Mouse (Mus musculus): ENCODE measurements around the gene Rassf4. TPM values are rescaled to one million over a fixed set of nuclear protein-coding genes. Genes with fewer than 3 reads are reported as not detected.

Rassf4 gene
- total RNA-seq (2021): 2.2 and 4.8 TPM in 2 replicates
- long read RNA-seq, partial matches to known transcripts: 1 of 2 reads
- long read RNA-seq, other reads (novel, unspliced or antisense): 0 of 2 reads

DNA sequence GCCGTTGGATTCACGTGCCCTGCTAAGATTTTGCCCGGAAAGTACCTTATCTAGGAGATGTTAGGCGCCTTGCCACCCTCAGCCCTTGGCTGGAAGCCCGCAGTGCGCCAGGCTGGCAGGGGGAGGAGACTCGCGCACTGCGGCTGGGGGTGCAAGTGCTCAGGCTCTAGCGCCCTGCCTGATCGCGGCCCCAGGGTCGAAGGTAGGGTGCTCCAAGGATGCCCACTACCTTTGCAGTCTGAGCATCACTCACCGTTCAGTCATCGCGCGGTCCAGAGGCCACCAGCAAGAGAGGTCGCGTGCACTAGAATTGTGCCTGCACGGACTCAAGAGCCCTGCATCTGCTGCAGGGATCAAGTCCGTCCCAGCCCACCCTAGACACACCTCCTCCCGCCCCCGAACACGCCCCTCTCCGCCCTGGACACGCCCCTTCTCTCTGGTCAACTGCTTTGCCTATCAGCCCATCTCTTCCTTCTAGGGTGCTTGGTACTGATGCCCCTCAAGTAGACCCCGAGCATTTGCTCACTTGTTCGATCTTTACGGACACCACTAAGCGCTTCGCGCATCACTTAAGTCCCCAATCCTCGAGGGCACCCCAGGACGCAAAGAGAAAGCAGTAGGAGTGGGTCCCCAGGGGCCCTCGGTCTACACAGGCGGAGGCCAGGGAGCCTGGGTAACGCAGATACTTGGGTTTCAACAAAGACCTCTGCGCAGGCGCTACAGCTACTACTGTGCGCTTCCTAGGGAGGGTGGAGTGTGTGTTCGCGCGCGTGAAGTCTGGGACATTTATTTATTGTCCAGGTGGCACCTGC, at the start of gene Rassf4:
Rassf4 (minus strand) TSS at position 482 of the 812 bp plus-strand sequence.
- peak; percentile 78 for DNase-seq

DNA sequence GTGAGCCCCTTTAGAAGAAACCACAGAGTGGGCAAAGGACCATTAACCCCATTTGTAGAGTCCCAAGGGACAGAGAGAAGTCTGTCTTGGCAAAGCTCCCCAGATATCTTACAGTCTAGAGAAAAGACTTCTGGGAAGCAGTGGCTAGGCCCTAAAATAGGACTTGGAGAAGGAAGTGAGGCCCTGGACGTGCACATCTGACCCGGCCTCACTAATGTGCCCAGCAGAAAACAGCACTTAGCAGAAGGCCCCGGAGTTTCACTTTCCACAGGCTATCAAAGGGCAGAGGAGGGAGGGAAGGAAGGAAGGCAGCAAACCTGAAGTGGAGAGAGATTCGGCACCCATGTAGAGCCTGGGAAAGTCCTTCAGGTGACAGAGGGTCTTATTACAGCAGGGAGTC, 45.2 kb upstream of the Rassf4 start:
- DNase-seq: no peak

DNA sequence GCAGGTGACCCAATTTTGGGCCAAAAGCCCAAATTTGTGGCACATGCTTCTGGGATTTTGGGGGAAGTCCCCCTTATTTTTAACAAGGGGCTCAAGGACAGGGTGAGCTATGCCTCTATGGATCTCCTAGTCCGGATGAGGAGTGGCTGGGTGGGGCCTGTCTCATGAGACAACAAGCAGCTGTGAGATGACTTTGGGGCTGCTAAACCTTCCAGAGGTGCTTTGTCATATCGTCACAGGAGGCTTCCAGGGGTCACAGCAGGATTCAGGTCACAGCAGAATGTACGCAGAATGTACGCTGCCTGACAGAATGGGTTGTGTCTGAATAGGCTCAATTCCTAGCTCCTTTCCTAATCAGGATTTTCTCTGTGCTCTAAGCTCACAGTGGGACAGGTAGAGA, 44.6 kb upstream of the Rassf4 start:
- no peak for DNase-seq

DNA sequence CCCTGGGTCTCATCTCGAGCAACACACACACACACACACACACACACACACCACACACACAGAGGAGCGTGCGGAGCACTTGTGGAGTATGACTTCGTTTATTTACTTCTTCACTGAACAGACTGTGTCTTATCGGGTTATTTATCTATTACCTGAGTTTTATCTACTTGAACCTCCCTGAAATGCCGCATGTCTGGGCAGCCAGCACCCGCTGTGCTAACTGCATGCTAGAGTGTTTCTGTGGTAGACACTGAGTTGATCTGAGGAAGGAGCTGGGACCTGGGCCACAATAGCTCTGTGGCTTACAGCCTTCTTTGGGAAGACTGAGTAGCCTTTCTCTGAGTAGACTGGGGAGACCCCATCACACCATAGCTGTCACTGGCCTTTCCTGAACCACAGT, 44.1 kb upstream of the Rassf4 start:
- DNase-seq: no peak

DNA sequence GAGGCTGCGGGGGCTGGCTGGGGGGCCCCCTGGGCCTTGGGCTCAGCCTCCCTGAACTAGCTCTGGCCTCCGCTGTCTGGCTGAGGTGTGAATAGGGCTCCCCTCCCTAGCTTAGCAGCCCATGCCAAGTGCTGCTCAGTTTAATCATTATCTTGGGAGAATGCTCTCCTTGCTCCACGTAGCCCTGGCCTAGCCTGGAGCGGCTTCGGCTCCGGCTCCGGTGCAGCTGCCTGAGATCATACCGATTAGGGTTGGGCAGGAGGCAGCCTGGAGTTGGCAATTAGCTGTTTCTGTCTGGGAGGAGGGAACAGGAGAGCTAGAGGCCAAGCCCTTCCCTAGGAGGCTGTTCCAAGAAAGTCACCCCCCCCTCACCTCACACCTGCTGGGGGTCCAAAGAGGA, 42.9 kb upstream of the Rassf4 start, which contains the start of gene Tmem72:
Tmem72 (minus strand) TSS at position 248 of the 400 bp plus-strand sequence.
- no peak for DNase-seq

DNA sequence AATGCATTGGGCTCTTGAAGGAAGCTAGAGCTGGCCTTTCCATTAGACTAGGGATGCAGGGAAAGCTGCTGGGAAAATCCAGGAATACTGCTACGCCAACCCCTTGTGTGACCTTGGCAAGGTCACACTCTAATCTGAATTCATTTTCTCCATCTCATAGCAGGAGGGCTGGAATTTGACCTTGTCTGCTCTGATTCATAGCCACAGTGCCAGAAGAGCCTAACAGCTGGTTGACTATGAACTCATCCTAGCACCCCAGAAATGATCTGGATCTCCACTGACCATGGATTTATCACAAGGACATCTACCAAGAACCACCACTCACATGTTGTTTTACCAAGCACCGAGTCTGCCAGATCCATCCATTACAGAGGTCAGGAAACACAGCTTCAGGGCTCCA, 41.4 kb upstream of the Rassf4 start:
- no peak for DNase-seq

DNA sequence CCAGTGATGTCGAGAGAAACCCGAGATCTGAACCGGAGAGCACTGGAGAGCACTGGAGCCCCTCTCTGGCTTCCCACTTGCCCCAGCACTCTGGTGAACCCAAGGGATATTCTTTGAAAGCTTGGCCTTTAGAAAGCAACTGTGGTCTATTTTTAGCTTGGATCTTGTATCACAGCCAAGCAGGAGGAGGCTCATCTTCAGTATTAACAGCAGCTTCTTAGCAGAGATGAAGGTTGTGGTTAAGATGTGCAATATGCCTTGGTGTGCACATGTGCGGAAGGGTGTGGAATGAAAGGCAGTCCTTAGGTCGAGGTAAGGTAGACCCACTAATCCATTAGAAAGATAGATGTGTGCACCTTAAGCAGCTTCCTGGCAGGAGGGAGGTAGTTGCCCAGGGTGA, 40.8 kb upstream of the Rassf4 start:
- no peak for DNase-seq

DNA sequence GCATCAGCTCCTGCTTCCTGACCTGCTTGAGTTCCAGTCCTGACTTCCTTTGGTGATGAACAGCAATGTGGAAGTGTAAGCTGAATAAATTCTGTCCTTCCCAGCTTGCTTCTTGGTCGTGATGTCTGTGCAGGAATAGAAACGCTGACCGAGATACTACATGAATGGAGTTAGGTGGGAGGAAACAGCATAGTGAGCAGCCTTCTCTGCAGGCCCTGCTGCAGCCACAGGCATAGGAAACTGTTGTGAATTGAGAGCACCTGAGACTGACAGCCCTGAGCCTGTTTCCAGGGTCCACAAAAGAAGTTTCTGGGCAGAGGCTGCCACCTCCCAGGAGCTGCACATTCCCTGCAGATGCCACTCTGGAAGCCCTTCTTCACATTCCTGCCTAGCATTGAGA, 40.2 kb upstream of the Rassf4 start:
- DNase-seq: no peak

DNA sequence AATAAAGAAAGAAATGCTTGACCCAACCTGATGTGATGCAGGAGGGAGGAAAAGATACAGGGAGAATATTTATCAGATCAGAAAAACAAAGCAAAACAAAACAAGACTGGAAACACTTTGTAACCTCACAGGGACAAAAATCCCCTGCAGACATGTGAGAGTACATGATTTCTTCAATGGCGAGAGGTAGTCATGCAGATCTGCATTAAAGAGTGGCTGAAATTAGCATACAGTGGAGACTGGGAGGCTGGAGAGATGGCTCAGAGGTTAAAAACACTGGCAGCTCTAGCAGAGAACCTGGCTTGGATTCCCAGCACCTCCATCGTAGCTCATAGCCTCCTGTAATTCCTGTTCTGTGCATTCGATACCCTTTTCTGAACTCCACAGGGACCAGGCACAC, 38.8 kb upstream of the Rassf4 start:
- no peak for DNase-seq

DNA sequence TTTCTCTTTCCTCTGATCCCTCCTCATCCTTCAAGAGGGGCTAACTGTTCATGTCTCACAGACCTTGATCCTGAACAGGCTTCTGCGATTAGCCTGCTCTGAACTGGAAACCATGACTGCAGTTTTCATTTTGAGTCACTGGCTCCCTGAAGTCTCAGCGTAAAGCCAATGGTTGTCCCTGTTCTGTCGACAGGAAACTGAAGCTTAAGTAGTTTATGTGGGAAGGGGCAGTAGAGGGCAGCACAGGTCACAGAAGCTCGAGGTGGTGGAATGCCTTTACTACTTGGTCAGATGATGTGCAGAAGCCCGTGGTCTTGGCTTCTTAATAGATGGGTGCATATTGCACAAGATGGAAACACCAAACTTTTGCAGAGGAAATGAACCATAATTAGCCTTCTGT, 38.3 kb upstream of the Rassf4 start:
- no peak for DNase-seq

DNA sequence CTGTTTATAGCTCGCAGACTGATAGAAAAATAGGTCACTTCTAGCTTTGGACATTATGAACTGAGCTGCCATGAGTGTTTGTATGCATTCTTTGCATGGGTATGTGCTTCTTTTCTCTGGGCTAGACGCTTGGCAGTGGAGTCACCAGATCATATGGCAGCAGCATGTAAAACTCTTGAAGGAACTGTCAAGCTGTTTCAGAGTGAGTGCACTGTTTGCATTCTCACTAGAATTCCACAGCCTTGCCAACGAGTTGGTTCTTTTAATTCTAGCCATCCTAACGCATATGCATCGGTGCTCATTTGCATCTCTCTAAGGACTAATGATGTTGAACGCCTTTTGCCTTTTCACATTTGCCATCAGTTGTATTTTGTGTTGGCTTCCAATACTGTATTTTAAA, 30.6 kb upstream of the Rassf4 start:
- DNase-seq: no peak

DNA sequence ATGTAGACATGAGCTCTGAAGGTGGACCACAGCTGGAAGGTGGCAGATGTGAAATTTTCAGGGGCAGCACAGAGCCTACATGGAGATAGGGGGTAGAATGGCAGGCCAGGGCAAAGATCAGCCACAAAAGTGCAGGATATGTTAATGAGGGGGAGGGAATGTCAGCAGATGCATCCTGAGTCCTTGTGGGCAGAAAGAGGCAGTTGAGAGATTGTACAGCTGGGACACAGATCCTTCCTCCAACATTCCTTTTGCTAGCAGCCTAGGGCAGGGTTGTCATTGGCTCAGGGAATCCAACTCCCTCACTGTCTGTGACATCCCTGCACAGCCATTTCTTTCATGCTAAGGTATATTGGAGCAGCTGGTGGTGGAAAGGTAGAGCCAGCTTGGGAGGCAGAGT, 27.1 kb upstream of the Rassf4 start:
- no peak for DNase-seq

DNA sequence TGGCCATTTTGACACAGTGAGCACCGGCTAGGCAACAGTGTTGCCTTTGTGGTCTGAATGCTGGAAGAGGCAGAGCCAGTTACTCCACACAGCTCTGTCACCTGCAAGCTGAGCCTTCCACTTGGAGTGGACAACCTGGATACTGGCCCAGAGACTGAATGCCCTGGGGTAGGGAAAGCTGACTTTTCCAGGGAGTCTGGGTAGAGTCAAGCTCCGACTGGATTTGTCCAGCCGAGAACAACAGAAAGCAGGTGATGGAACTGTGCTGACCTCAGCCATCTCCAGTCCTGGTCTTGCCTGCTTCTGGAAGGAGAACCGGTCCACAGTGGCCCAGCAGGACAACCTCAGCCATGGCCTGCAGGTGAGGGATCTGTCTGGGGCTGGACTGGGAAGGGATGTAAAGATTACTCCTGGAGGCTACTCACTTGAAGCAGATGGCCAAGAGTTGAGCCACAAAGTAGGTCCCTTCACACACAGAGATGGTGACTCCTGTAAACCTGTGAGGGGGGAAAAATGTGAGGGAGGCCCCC, 24.2 kb upstream of the Rassf4 start:
- no peak for DNase-seq

DNA sequence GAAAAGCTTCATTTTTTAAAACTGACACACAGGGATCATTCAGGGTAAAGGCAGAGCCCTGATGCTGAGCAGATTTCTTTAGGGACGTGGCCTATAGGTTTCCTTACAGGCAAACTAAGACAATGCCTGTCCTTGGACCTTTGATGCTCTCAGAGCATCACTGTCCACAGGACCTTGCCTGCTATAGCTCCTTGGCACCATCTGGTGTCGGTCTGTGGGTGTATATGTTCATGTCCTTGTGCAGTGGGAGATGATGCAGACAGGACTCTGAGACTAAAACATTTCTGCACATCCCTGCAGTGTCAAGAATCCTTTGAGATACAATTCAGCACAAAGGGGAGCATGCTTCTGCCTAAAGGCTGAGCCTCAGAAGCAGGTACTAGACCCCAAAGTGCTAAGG, 23.7 kb upstream of the Rassf4 start:
- no peak for DNase-seq

DNA sequence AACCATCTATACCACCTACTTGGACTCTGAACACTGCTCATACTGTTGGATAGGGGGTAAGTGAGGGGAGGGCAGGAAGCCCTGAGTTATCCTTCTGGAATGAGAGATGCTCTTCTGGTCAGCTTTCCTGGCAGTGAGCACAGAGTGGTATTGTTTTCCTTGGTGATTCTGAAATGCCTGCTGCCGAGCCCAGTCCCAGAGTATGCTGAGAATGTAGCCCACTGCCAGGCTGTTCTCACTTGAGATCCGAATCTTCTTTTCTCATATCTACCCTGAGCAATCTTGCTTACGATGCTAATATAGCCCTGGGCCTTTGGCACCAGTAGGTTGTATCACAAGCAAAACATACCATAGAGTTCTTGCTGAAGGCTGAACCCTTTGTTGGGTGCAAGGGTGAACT, 20.6 kb upstream of the Rassf4 start:
- no peak for DNase-seq

DNA sequence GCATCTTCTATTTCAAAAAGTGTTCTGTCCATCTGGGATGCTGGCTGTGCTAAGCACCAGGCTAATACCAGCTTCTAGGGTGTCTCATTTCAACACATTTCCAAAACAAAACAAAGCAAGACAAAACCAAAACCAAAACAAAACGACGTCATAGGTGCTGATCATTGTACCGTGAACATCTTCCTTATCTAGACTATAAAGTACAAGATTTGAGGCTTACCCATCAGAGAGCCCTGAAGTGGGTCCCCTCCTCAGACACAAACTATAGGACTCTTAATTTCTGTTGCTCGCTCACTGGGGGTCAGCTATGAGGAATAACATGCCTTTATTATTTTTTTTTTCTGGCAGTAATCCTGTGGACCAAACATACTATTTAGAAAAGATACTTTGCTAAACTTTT, 19.9 kb upstream of the Rassf4 start:
- no peak for DNase-seq

DNA sequence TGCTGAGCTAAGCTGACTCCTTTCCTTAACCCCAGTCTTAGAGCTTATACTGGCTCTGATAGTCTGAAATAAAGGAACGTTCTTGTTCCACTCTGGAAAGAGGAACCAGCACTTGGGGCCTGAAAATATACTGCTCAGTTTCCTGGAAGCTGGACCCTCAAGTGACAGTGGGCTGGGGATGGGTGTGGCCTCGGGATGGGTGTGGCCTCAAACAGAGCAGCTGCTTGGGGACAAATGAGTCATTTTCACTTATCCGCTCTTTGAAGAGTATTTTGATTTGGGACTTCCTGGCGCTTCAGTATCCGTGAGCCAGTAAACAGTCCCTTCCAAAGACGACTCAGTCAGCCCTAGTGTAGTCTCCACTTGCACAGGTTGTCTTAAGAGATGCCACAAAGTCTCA, 8.6 kb upstream of the Rassf4 start:
- no peak for DNase-seq

DNA sequence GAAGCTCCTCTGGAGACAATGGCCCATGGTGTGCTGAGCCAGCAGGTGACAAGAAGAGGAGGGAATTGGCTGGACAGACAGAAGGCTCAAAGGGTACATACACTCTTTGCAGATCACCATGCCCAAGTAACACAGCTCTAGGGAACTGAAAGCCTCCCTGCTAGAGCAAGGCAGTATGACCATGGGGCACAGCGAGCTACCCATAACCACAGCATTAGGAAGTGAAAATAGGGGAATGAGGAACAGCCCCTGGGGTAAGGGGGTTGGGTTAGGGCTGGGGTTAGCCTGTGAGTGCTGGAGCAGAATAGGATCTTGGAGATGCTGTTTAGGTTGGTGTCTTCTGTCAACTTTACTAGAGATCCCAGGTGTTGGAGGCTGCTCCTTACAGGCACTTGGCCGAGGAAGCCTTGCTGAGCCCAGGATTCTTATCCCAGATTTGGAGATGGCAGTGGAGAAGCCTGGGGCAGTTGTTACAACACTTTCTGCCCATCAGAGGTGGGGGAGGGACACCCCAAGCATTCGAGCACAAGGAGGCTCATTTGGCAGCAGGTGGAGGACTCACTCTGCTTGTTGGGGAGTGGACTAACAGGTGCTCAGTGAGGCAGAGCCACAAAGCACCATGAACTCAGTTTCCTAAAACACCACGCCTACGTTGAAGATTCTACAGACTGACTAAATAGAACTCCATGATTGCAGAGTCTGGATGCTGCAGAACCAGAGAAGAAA, 6.0 kb upstream of the Rassf4 start:
- DNase-seq: no peak

DNA sequence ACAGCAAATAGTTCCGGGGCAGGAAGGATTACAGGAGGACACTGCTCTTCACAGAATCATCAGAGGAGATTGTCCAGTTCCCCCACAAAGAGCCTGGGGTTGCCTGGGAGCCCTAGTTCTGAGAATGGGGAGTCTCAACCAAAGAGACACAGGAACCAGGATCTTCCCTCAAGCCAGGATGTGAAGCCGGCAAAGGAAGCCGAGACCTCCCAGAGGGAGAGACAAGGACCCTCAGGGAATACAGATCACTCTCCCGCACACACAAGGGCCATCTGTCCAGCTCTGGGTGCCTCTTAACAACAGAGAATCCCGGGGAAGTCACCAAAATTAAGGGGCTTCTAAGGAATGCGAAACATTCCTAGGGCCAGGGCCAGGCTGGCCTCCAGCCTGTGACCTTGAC, 3.6 kb upstream of the Rassf4 start:
- no peak for DNase-seq

DNA sequence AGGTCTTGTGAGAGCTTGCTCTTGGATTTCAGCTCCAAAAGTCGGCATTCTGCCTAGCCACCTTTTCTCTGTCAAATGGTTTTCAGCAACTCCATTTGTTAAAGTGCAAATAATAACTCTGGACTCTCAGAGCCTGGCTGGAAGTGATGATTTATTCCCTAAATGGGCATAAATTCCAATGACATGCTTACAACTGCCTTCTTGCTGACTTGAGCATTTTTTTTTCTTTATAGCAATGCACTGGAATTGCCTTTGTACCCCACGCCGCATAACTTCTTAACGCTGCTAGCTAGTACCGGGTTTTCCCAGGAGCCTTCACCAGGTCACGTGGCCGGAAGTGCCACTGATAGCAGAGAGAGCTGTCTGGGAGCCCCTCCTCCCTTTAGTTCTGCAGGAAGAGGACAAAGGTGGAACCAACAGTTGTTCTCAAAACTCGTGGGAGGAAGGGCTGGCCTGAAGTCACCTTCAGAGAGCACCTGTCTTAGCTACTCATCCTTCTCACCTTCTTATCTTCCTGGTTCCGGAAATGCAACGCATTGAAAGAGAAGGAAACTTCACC, 2.7 kb upstream of the Rassf4 start:
- DNase-seq: no peak

DNA sequence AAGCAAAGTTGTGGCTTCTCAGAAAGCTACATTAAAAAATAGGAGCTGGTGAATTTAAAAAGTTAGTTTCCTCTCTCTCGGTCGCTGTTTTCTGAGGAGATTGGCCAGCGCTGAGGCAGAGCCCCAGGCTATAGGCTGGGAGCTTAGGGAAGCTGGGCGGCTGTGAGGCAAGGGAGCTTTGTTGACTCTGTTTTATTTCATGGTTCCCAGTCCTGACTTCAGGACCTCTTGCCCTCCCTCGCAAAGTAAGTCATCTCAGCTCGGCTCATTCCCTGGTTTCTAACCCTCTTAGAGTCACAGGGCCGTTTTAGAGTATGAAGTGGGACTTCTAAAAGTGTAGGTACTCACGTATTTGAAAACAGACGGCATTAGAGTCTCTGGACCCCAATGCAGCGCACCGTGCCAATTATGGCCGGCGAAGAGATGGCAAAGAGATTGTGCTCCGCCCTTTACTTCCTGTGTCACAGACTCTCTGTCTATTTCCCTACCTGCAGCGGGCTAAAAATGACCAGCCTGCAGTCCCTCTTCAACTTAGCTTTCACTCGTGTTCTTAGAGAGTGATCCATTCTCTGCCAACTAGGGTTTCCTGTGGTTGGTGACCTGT, 633 bp upstream of the Rassf4 start:
- no peak for DNase-seq

DNA sequence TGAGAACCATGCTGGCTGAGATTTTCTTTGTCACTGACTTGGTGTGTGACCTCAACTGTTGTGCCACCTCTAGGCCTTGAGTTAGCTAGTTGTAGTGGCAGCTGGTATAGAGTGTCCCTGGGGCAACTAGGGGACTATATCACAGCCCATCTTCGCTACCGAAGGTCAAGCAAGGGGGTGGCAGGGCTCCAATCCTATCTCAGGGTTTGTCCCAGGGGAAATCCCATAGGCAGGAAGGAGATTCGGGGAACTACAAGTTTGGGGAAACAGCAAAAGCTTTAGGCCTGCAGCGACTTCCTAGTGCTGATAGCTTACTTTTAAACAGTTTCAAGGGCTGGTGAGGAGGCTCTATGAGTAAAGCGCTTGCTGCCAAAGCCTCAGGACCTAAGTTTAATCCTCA, 1.4 kb downstream of the Rassf4 start:
- no peak for DNase-seq

DNA sequence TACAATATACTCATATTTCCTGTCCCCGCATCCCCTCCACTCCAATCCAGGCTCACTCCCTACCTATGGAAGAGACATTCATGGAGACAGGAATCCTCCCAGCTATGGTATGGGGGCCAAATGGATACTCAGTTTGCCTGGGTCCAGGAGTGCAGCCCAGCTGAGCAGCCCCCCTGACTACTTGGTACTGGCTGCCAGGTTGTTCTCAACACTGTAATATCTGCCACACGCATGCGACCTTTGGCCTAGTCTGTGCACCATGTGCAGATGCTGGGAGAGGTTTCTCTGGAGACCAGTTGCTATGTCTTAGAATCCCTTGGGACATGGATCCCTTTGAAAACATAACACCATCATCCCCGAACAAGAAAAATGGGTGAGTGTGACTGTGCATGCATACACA, 2.0 kb downstream of the Rassf4 start:
- DNase-seq: no peak

Data from adrenal gland, postnatal 25 days (tissue).